Mouse (Mus musculus): ENCODE data around the gene Ankrd1. TPM values are rescaled to one million over a fixed set of nuclear protein-coding genes. Genes with fewer than 3 reads are reported as not detected.
A peak's percentile ranks its signal among the peaks of the same experiment; 100 is the strongest.

Ankrd1 gene
- polyA plus RNA-seq, 1 experiment from 2014 or later = 0.31 TPM

- no peak overlapping the region for H3K4me3 ChIP-seq
- no peak for DNase-seq (ENCODE audit: low spot score)
- WGBS = 43% methylated on average over 2 of the region's 2 CpGs
- H3K9me3 ChIP-seq = no peaks in the 10 kb centered on the region
- no peak overlapping the region for H3K27ac ChIP-seq (replicated peaks)
- H3K36me3 ChIP-seq (replicated peaks) = no peaks in the 10 kb centered on the region
- H3K27me3 ChIP-seq (replicated peaks; ENCODE audit: low read depth, poor library complexity, severe bottlenecking) = no peaks in the 10 kb centered on the region
- H3K4me1 ChIP-seq = 0 out of 2 replicates have a peak, but pooled peaks cover 9% of the 10 kb centered on the region
Measured at GRCm38 (mm10) chr19:36130181-36130580, 10.3 kb upstream of the Ankrd1 start.

- no peak for DNase-seq (ENCODE audit: low spot score)
- no peak overlapping the region for H3K27ac ChIP-seq (replicated peaks)
- no peaks in the 10 kb centered on the region for H3K9me3 ChIP-seq
- 0 out of 2 replicates have a peak, but pooled peaks cover 9% of the 10 kb centered on the region for H3K4me1 ChIP-seq
- no peaks in the 10 kb centered on the region for H3K27me3 ChIP-seq (replicated peaks; ENCODE audit: low read depth, poor library complexity, severe bottlenecking)
- WGBS = 45% methylated on average over 12 of the region's 12 CpGs
- no peaks in the 10 kb centered on the region for H3K36me3 ChIP-seq (replicated peaks)
- H3K4me3 ChIP-seq = no peak overlapping the region
Measured at GRCm38 (mm10) chr19:36129643-36130042, 9.7 kb upstream of the Ankrd1 start.

- Histone ChIP-seq H3K4me1 (0 out of 2 replicates have a peak, but pooled peaks cover 9% of the 10 kb centered on the region), H3K27ac (replicated peaks) (no peak overlapping the region), H3K9me3 (no peaks in the 10 kb centered on the region), H3K36me3 (replicated peaks) (no peaks in the 10 kb centered on the region), H3K4me3 (no peak overlapping the region), H3K27me3 (replicated peaks; ENCODE audit: low read depth, poor library complexity, severe bottlenecking) (no peaks in the 10 kb centered on the region)
- 52% methylated on average over 9 of the region's 9 CpGs for WGBS
- no peak for DNase-seq (ENCODE audit: low spot score)
Measured at GRCm38 (mm10) chr19:36129213-36129612, 9.3 kb upstream of the Ankrd1 start.

- DNase-seq (ENCODE audit: low spot score) = no peak
- 90% methylated on average over 3 of the region's 3 CpGs for WGBS
- no peaks in the 10 kb centered on the region for H3K36me3 ChIP-seq (replicated peaks)
- no peak overlapping the region for H3K4me3 ChIP-seq
- H3K27me3 ChIP-seq (replicated peaks; ENCODE audit: low read depth, poor library complexity, severe bottlenecking) = no peaks in the 10 kb centered on the region
- no peak overlapping the region for H3K27ac ChIP-seq (replicated peaks)
- 0 out of 2 replicates have a peak, but pooled peaks cover 4% of the 10 kb centered on the region for H3K9me3 ChIP-seq
- 0 out of 2 replicates have a peak, but pooled peaks cover 9% of the 10 kb centered on the region for H3K4me1 ChIP-seq
Measured at GRCm38 (mm10) chr19:36128440-36128839, 8.5 kb upstream of the Ankrd1 start.

- Histone ChIP-seq H3K36me3 (replicated peaks) (no peaks in the 10 kb centered on the region), H3K4me1 (0 out of 2 replicates have a peak, but pooled peaks cover 4% of the 10 kb centered on the region), H3K4me3 (no peak overlapping the region), H3K27me3 (replicated peaks; ENCODE audit: low read depth, poor library complexity, severe bottlenecking) (no peaks in the 10 kb centered on the region), H3K27ac (replicated peaks) (no peak overlapping the region), H3K9me3 (0 out of 2 replicates have a peak, but pooled peaks cover 8% of the 10 kb centered on the region)
- no peak for DNase-seq (ENCODE audit: low spot score)
- 86% methylated on average over 1 of the region's 1 CpGs for WGBS
Measured at GRCm38 (mm10) chr19:36124203-36124602, 4.3 kb upstream of the Ankrd1 start.

- H3K4me1 ChIP-seq = no peaks in the 10 kb centered on the region
- no peak overlapping the region for H3K27ac ChIP-seq (replicated peaks)
- H3K9me3 ChIP-seq = 0 out of 2 replicates have a peak, but pooled peaks cover 8% of the 10 kb centered on the region
- WGBS = 88% methylated on average over 8 of the region's 8 CpGs
- H3K27me3 ChIP-seq (replicated peaks; ENCODE audit: low read depth, poor library complexity, severe bottlenecking) = no peaks in the 10 kb centered on the region
- DNase-seq (ENCODE audit: low spot score) = no peak
- H3K4me3 ChIP-seq = no peak overlapping the region
- H3K36me3 ChIP-seq (replicated peaks) = no peaks in the 10 kb centered on the region
Measured at GRCm38 (mm10) chr19:36119219-36119618, 680 bp downstream of the Ankrd1 start.

- H3K9me3 ChIP-seq = no peaks in the 10 kb centered on the region
- 0 out of 2 replicates have a peak, but pooled peaks cover 4% of the 10 kb centered on the region for H3K27me3 ChIP-seq (replicated peaks; ENCODE audit: low read depth, poor library complexity, severe bottlenecking)
- H3K4me1 ChIP-seq = peaks cover under 1% of the 10 kb centered on the region; the same call in 1 of the 2 replicates
- no peak for DNase-seq (ENCODE audit: low spot score)
- 86% methylated on average over 4 of the region's 4 CpGs for WGBS
- H3K36me3 ChIP-seq (replicated peaks) = no peaks in the 10 kb centered on the region
- no peak overlapping the region for H3K4me3 ChIP-seq
- no peak overlapping the region for H3K27ac ChIP-seq (replicated peaks)
Measured at GRCm38 (mm10) chr19:36116185-36116584, 3.7 kb downstream of the Ankrd1 start.

GRCm38 (mm10) chr19:36112007-36112406 is 7.9 kb downstream of the Ankrd1 start:
- H3K27ac ChIP-seq (replicated peaks) = no peak overlapping the region
- H3K4me3 ChIP-seq = no peak overlapping the region
- H3K36me3 ChIP-seq (replicated peaks) = no peaks in the 10 kb centered on the region
- no peak for DNase-seq (ENCODE audit: low spot score)
- WGBS = 56% methylated on average over 17 of the region's 17 CpGs
- H3K4me1 ChIP-seq = peaks cover 8% of the 10 kb centered on the region
- peaks cover 13% of the 10 kb centered on the region; the same call in 1 of the 2 replicates for H3K27me3 ChIP-seq (replicated peaks; ENCODE audit: low read depth, poor library complexity, severe bottlenecking)
- H3K9me3 ChIP-seq = no peaks in the 10 kb centered on the region

GRCm38 (mm10) chr19:36111054-36111895 is 8.6 kb downstream of the Ankrd1 start:
- Histone ChIP-seq H3K27me3 (replicated peaks; ENCODE audit: low read depth, poor library complexity, severe bottlenecking) (peaks cover 13% of the 10 kb centered on the region; the same call in 1 of the 2 replicates), H3K4me1 (peaks cover 8% of the 10 kb centered on the region), H3K36me3 (replicated peaks) (no peaks in the 10 kb centered on the region), H3K27ac (replicated peaks) (no peak overlapping the region), H3K9me3 (no peaks in the 10 kb centered on the region), H3K4me3 (no peak overlapping the region)
- DNase-seq (ENCODE audit: low spot score) = peak; percentile 59
- WGBS = 37% methylated on average over 7 of the region's 7 CpGs

- H3K4me3 ChIP-seq = no peak overlapping the region
- H3K27ac ChIP-seq (replicated peaks) = no peak overlapping the region
- no peak for DNase-seq (ENCODE audit: low spot score)
- H3K36me3 ChIP-seq (replicated peaks) = peaks cover 6% of the 10 kb centered on the region
- H3K27me3 ChIP-seq (replicated peaks; ENCODE audit: low read depth, poor library complexity, severe bottlenecking) = peaks cover 13% of the 10 kb centered on the region; the same call in 1 of the 2 replicates
- peaks cover 8% of the 10 kb centered on the region for H3K4me1 ChIP-seq
- no peaks in the 10 kb centered on the region for H3K9me3 ChIP-seq
- WGBS = 52% methylated on average over 7 of the region's 7 CpGs
Measured at GRCm38 (mm10) chr19:36110465-36110864, 9.4 kb downstream of the Ankrd1 start.

- Histone ChIP-seq H3K9me3 (no peaks in the 10 kb centered on the region), H3K4me1 (peaks cover 8% of the 10 kb centered on the region), H3K27me3 (replicated peaks; ENCODE audit: low read depth, poor library complexity, severe bottlenecking) (peaks cover 13% of the 10 kb centered on the region; the same call in 1 of the 2 replicates), H3K4me3 (no peak overlapping the region), H3K36me3 (replicated peaks) (peaks cover 6% of the 10 kb centered on the region), H3K27ac (replicated peaks) (no peak overlapping the region)
- WGBS = 85% methylated on average over 26 of the region's 26 CpGs
- no peak for DNase-seq (ENCODE audit: low spot score)
Measured at GRCm38 (mm10) chr19:36109318-36109944, 10.5 kb downstream of the Ankrd1 start.

GRCm38 (mm10) chr19:36103909-36104308 is 16.0 kb downstream of the Ankrd1 start:
- Histone ChIP-seq H3K4me1 (no peaks in the 10 kb centered on the region), H3K27me3 (replicated peaks; ENCODE audit: low read depth, poor library complexity, severe bottlenecking) (no peaks in the 10 kb centered on the region), H3K27ac (replicated peaks) (no peak overlapping the region), H3K4me3 (no peak overlapping the region), H3K9me3 (no peaks in the 10 kb centered on the region), H3K36me3 (replicated peaks) (peaks cover 58% of the 10 kb centered on the region)
- WGBS = 94% methylated on average over 5 of the region's 5 CpGs
- DNase-seq (ENCODE audit: low spot score) = no peak

Data from embryonic facial prominence, embryonic 10.5 days (tissue).